Mouse (Mus musculus) ES-Bruce4 (cell line): Measurements from ENCODE around the gene Ctrb1. TPM values are rescaled to one million over a fixed set of nuclear protein-coding genes. Genes with fewer than 3 reads are reported as not detected.

ENCODE experiments used
- H3K27ac ChIP-seq: 2 replicates; pipeline ENCODE4 v1.5.1; 2012; ENCODE audit warnings: low read length, inconsistent platforms; ENCODE audit not compliant: insufficient read depth
- H3K27me3 ChIP-seq: 2 replicates; pipeline ENCODE4 v1.6.1; 2012; ENCODE audit warnings: mild to moderate bottlenecking, low read length, inconsistent platforms; ENCODE audit not compliant: control insufficient read depth, poor library complexity, insufficient read depth, severe bottlenecking
- H3K36me3 ChIP-seq: 2 replicates; pipeline ENCODE4 v1.6.1; 2012; ENCODE audit warnings: inconsistent platforms, mild to moderate bottlenecking, low read length, moderate library complexity; ENCODE audit not compliant: control insufficient read depth, poor library complexity, insufficient read depth, severe bottlenecking
- H3K4me1 ChIP-seq: one replicate; pipeline ENCODE4 v1.8.1; 2011; ENCODE audit warnings: low read length; ENCODE audit not compliant: control insufficient read depth, insufficient read depth
- H3K4me3 ChIP-seq: 2 replicates; pipeline ENCODE4 v1.5.1; 2011; ENCODE audit warnings: low read depth, mild to moderate bottlenecking, low read length
- H3K9ac ChIP-seq: 2 replicates; pipeline ENCODE4 v1.6.1; 2012; ENCODE audit warnings: low read depth, mild to moderate bottlenecking, inconsistent platforms; ENCODE audit not compliant: poor library complexity, severe bottlenecking
- H3K9me3 ChIP-seq: replicated peaks from 2 replicates; pipeline ENCODE4 v1.6.1; 2012; ENCODE audit warnings: mild to moderate bottlenecking, low read length, inconsistent platforms; ENCODE audit not compliant: control insufficient read depth, poor library complexity, insufficient read depth, severe bottlenecking
- CTCF ChIP-seq: IDR thresholded peaks from one replicate; pipeline ENCODE4 v1.8.1; 2011; ENCODE audit warnings: low read depth, low read length
- EP300 ChIP-seq: IDR thresholded peaks from 2 replicates; pipeline ENCODE4 v1.6.1; 2011; ENCODE audit warnings: low read depth, low read length; ENCODE audit not compliant: insufficient read depth
- POLR2A ChIP-seq: IDR thresholded peaks from one replicate; pipeline ENCODE4 v1.8.1; 2011; ENCODE audit warnings: low read length; ENCODE audit not compliant: insufficient read depth
- polyA plus RNA-seq: library from polyadenylated mRNA; stranded (reverse); fragments of >200 nt; gene quantifications from 2 replicates; pipeline ENCODE4 v1.2.4, GENCODE M21; 2011; ENCODE audit warnings: low read depth; ENCODE audit not compliant: missing spikeins, insufficient read depth, insufficient read length

Ctrb1 gene
- polyA plus RNA-seq = not detected in 2 replicates

- Histone ChIP-seq H3K27me3 (no peaks in the 10 kb centered on the region), H3K27ac (no peak within 1 kb of the TSS), H3K36me3 (no peaks in the 10 kb centered on the region), H3K4me1 (no peaks in the 10 kb centered on the region), H3K9ac (no peak within 1 kb of the TSS), H3K4me3 (no peak within 1 kb of the TSS), H3K9me3 (no peaks in the 10 kb centered on the region)
- TF ChIP-seq EP300 (no peak), CTCF (no peak), POLR2A (no peak)
These were observed at the start of gene Ctrb1 for GRCm38 (mm10) chr8:111690960-111691445. Gene Ctrb1, minus strand, starts transcription at chr8:111691010.

- H3K27ac ChIP-seq = no peak overlapping the region
- H3K4me3 ChIP-seq = no peak overlapping the region
- H3K4me1 ChIP-seq = peaks cover 9% of the 10 kb centered on the region
- no peaks in the 10 kb centered on the region for H3K36me3 ChIP-seq
- TF ChIP-seq EP300 = no peak
- no peak for TF ChIP-seq POLR2A
- TF ChIP-seq CTCF = no peak
- H3K27me3 ChIP-seq = no peaks in the 10 kb centered on the region
- no peak overlapping the region for H3K9ac ChIP-seq
- H3K9me3 ChIP-seq = no peaks in the 10 kb centered on the region
These were observed 49.5 kb upstream of the Ctrb1 start for GRCm38 (mm10) chr8:111740301-111740711.

GRCm38 (mm10) chr8:111739604-111740003 lies 48.8 kb upstream of the Ctrb1 start:
- peaks cover 9% of the 10 kb centered on the region for H3K4me1 ChIP-seq
- H3K4me3 ChIP-seq = no peak overlapping the region
- H3K9ac ChIP-seq = no peak overlapping the region

GRCm38 (mm10) chr8:111738867-111739266 lies 48.1 kb upstream of the Ctrb1 start:
- Histone ChIP-seq H3K27ac (no peak overlapping the region), H3K9me3 (no peaks in the 10 kb centered on the region), H3K27me3 (no peaks in the 10 kb centered on the region), H3K9ac (no peak overlapping the region), H3K4me1 (peaks cover 13% of the 10 kb centered on the region), H3K4me3 (no peak overlapping the region), H3K36me3 (no peaks in the 10 kb centered on the region)
- TF ChIP-seq EP300 = no peak
- no peak for TF ChIP-seq CTCF
- TF ChIP-seq POLR2A = no peak

More at GRCm38 (mm10) chr8:111739604-111740003, 48.8 kb upstream of the Ctrb1 start:
- H3K27ac ChIP-seq = no peak overlapping the region
- TF ChIP-seq POLR2A (no peak), CTCF (peak; percentile 42), EP300 (0 out of 2 replicates have a peak, but pooled peaks have one; percentile 21)
- no peaks in the 10 kb centered on the region for H3K36me3 ChIP-seq
- H3K27me3 ChIP-seq = no peaks in the 10 kb centered on the region
- H3K9me3 ChIP-seq = no peaks in the 10 kb centered on the region

GRCm38 (mm10) chr8:111736321-111736720 lies 45.5 kb upstream of the Ctrb1 start:
- no peak overlapping the region for H3K9ac ChIP-seq
- H3K27me3 ChIP-seq = no peaks in the 10 kb centered on the region
- H3K4me1 ChIP-seq = peaks cover 21% of the 10 kb centered on the region
- H3K27ac ChIP-seq = no peak overlapping the region
- H3K36me3 ChIP-seq = no peaks in the 10 kb centered on the region
- no peaks in the 10 kb centered on the region for H3K9me3 ChIP-seq
- H3K4me3 ChIP-seq = no peak overlapping the region
- TF ChIP-seq EP300 (no peak), CTCF (no peak), POLR2A (no peak)

- Histone ChIP-seq H3K36me3 (no peaks in the 10 kb centered on the region), H3K27ac (no peak overlapping the region), H3K4me3 (no peak overlapping the region), H3K9ac (no peak overlapping the region), H3K27me3 (no peaks in the 10 kb centered on the region), H3K4me1 (peaks cover 21% of the 10 kb centered on the region), H3K9me3 (no peaks in the 10 kb centered on the region)
- TF ChIP-seq EP300 (no peak), POLR2A (no peak), CTCF (no peak)
These were observed 45.0 kb upstream of the Ctrb1 start for GRCm38 (mm10) chr8:111735791-111736190.
